Mouse (Mus musculus): ENCODE measurements at regions not wholly inside any gene's neighbourhood (a gene's known extent, or its start where the extent isn't known, plus 50 kb on each side); places are given as distances from the start of the nearest gene placed in this dataset.

GRCm38 (mm10) chr9:6776671-6777070 lies 407.6 kb downstream of the Dync2h1 start:
- DNase-seq (ENCODE audit: low spot score) (no peak), ATAC-seq (replicated peaks; ENCODE audit: low FRiP score) (peak; percentile 56; the same call in 1 of the 2 replicates)
- WGBS, result 20% methylated on average over 2 of the region's 2 CpGs
- Histone ChIP-seq H3K27me3 (ENCODE audit: control insufficient read depth, insufficient read depth, low read length) (no peaks in the 10 kb centered on the region), H3K4me3 (ENCODE audit: low read depth, low read length) (no peak overlapping the region), H3K36me3 (ENCODE audit: control insufficient read depth, insufficient read depth, low read length) (no peaks in the 10 kb centered on the region), H3K4me2 (ENCODE audit: low read depth, low read length, severe bottlenecking) (no peak overlapping the region), H3K9me3 (ENCODE audit: control insufficient read depth, low read length) (no peaks in the 10 kb centered on the region), H3K9ac (ENCODE audit: low read length) (no peak overlapping the region), H3K4me1 (replicated peaks; ENCODE audit: control insufficient read depth, insufficient read depth, low read length) (no peaks in the 10 kb centered on the region), H3K27ac (ENCODE audit: low read depth, low read length) (0 out of 2 replicates have a peak overlapping the region, but pooled peaks have one; percentile 18)

- H3K9me3 ChIP-seq (ENCODE audit: control insufficient read depth, low read length), result no peaks in the 10 kb centered on the region
- 88% methylated on average over 1 of the region's 1 CpGs for WGBS
- H3K4me1 ChIP-seq (replicated peaks; ENCODE audit: control insufficient read depth, insufficient read depth, low read length), result no peaks in the 10 kb centered on the region
- no peaks in the 10 kb centered on the region for H3K36me3 ChIP-seq (ENCODE audit: control insufficient read depth, insufficient read depth, low read length)
- no peak overlapping the region for H3K4me2 ChIP-seq (ENCODE audit: low read depth, low read length, severe bottlenecking)
- H3K27ac ChIP-seq (ENCODE audit: low read depth, low read length), result no peak overlapping the region
- H3K4me3 ChIP-seq (ENCODE audit: low read depth, low read length), result no peak overlapping the region
- ATAC-seq (replicated peaks; ENCODE audit: low FRiP score) (no peak), DNase-seq (ENCODE audit: low spot score) (no peak)
- H3K27me3 ChIP-seq (ENCODE audit: control insufficient read depth, insufficient read depth, low read length), result no peaks in the 10 kb centered on the region
- H3K9ac ChIP-seq (ENCODE audit: low read length), result no peak overlapping the region
Observed at GRCm38 (mm10) chr9:6741478-6741877, 442.8 kb downstream of the Dync2h1 start.

- 58% methylated on average over 1 of the region's 1 CpGs for WGBS
- no peak overlapping the region for H3K9ac ChIP-seq (ENCODE audit: low read length)
- no peaks in the 10 kb centered on the region for H3K9me3 ChIP-seq (ENCODE audit: control insufficient read depth, low read length)
Observed at GRCm38 (mm10) chr9:6736411-6736810, 447.8 kb downstream of the Dync2h1 start.

GRCm38 (mm10) chr9:6726411-6726810 lies 456.8 kb upstream of the Ddi1 start:
- Histone ChIP-seq H3K4me1 (replicated peaks; ENCODE audit: control insufficient read depth, insufficient read depth, low read length) (no peaks in the 10 kb centered on the region), H3K27ac (ENCODE audit: low read depth, low read length) (no peak overlapping the region), H3K9ac (ENCODE audit: low read length) (no peak overlapping the region), H3K4me3 (ENCODE audit: low read depth, low read length) (no peak overlapping the region), H3K4me2 (ENCODE audit: low read depth, low read length, severe bottlenecking) (no peak overlapping the region), H3K27me3 (ENCODE audit: control insufficient read depth, insufficient read depth, low read length) (no peaks in the 10 kb centered on the region), H3K9me3 (ENCODE audit: control insufficient read depth, low read length) (no peaks in the 10 kb centered on the region), H3K36me3 (ENCODE audit: control insufficient read depth, insufficient read depth, low read length) (no peaks in the 10 kb centered on the region)
- 42% methylated on average over 1 of the region's 1 CpGs for WGBS
- ATAC-seq (replicated peaks; ENCODE audit: low FRiP score) (no peak), DNase-seq (ENCODE audit: low spot score) (no peak)

More at GRCm38 (mm10) chr9:6736411-6736810, 447.8 kb downstream of the Dync2h1 start:
- Histone ChIP-seq H3K4me3 (ENCODE audit: low read depth, low read length) (no peak overlapping the region), H3K27ac (ENCODE audit: low read depth, low read length) (no peak overlapping the region), H3K27me3 (ENCODE audit: control insufficient read depth, insufficient read depth, low read length) (no peaks in the 10 kb centered on the region), H3K36me3 (ENCODE audit: control insufficient read depth, insufficient read depth, low read length) (no peaks in the 10 kb centered on the region), H3K4me1 (replicated peaks; ENCODE audit: control insufficient read depth, insufficient read depth, low read length) (no peaks in the 10 kb centered on the region), H3K4me2 (ENCODE audit: low read depth, low read length, severe bottlenecking) (no peak overlapping the region)
- no peak for DNase-seq (ENCODE audit: low spot score)
- ATAC-seq (replicated peaks; ENCODE audit: low FRiP score), result no peak

GRCm38 (mm10) chr9:6677225-6677718 lies 407.6 kb upstream of the Ddi1 start:
- no peak overlapping the region for H3K9ac ChIP-seq (ENCODE audit: low read length)
- no peak overlapping the region for H3K4me3 ChIP-seq (ENCODE audit: low read depth, low read length)
- peak; percentile 58; the same call in 1 of the 2 replicates for ATAC-seq (replicated peaks; ENCODE audit: low FRiP score)
- DNase-seq (ENCODE audit: low spot score), result no peak
- no peak overlapping the region for H3K27ac ChIP-seq (ENCODE audit: low read depth, low read length)
- 53% methylated on average over 3 of the region's 3 CpGs for WGBS
- no peaks in the 10 kb centered on the region for H3K36me3 ChIP-seq (ENCODE audit: control insufficient read depth, insufficient read depth, low read length)
- no peaks in the 10 kb centered on the region for H3K4me1 ChIP-seq (replicated peaks; ENCODE audit: control insufficient read depth, insufficient read depth, low read length)
- H3K27me3 ChIP-seq (ENCODE audit: control insufficient read depth, insufficient read depth, low read length), result no peaks in the 10 kb centered on the region
- no peaks in the 10 kb centered on the region for H3K9me3 ChIP-seq (ENCODE audit: control insufficient read depth, low read length)
- no peak overlapping the region for H3K4me2 ChIP-seq (ENCODE audit: low read depth, low read length, severe bottlenecking)

- Histone ChIP-seq H3K9me3 (ENCODE audit: control insufficient read depth, low read length) (no peaks in the 10 kb centered on the region), H3K36me3 (ENCODE audit: control insufficient read depth, insufficient read depth, low read length) (no peaks in the 10 kb centered on the region), H3K4me3 (ENCODE audit: low read depth, low read length) (no peak overlapping the region), H3K27me3 (ENCODE audit: control insufficient read depth, insufficient read depth, low read length) (no peaks in the 10 kb centered on the region), H3K4me1 (replicated peaks; ENCODE audit: control insufficient read depth, insufficient read depth, low read length) (no peaks in the 10 kb centered on the region), H3K9ac (ENCODE audit: low read length) (no peak overlapping the region), H3K4me2 (ENCODE audit: low read depth, low read length, severe bottlenecking) (no peak overlapping the region), H3K27ac (ENCODE audit: low read depth, low read length) (no peak overlapping the region)
- ATAC-seq (replicated peaks; ENCODE audit: low FRiP score) (peak; percentile 95), DNase-seq (ENCODE audit: low spot score) (peak; percentile 57)
- 50% methylated on average over 14 of the region's 14 CpGs for WGBS
Observed at GRCm38 (mm10) chr9:6668001-6668969, 398.6 kb upstream of the Ddi1 start.

- WGBS, result 81% methylated on average over 2 of the region's 2 CpGs
Observed at GRCm38 (mm10) chr9:6665679-6666078, 396.0 kb upstream of the Ddi1 start.

GRCm38 (mm10) chr9:6652267-6652994 lies 382.8 kb upstream of the Ddi1 start:
- no peak for ATAC-seq (replicated peaks; ENCODE audit: low FRiP score)
- no peaks in the 10 kb centered on the region for H3K36me3 ChIP-seq (ENCODE audit: control insufficient read depth, insufficient read depth, low read length)
- no peak for DNase-seq (ENCODE audit: low spot score)
- no peaks in the 10 kb centered on the region for H3K27me3 ChIP-seq (ENCODE audit: control insufficient read depth, insufficient read depth, low read length)
- no peak overlapping the region for H3K4me2 ChIP-seq (ENCODE audit: low read depth, low read length, severe bottlenecking)
- no peaks in the 10 kb centered on the region for H3K4me1 ChIP-seq (replicated peaks; ENCODE audit: control insufficient read depth, insufficient read depth, low read length)
- H3K27ac ChIP-seq (ENCODE audit: low read depth, low read length), result no peak overlapping the region
- H3K9ac ChIP-seq (ENCODE audit: low read length), result no peak overlapping the region
- 84% methylated on average over 4 of the region's 4 CpGs for WGBS
- no peak overlapping the region for H3K4me3 ChIP-seq (ENCODE audit: low read depth, low read length)
- H3K9me3 ChIP-seq (ENCODE audit: control insufficient read depth, low read length), result no peaks in the 10 kb centered on the region

More at GRCm38 (mm10) chr9:6665679-6666078, 396.0 kb upstream of the Ddi1 start:
- no peaks in the 10 kb centered on the region for H3K36me3 ChIP-seq (ENCODE audit: control insufficient read depth, insufficient read depth, low read length)
- ATAC-seq (replicated peaks; ENCODE audit: low FRiP score) (no peak), DNase-seq (ENCODE audit: low spot score) (no peak)
- H3K9ac ChIP-seq (ENCODE audit: low read length), result no peak overlapping the region
- no peaks in the 10 kb centered on the region for H3K9me3 ChIP-seq (ENCODE audit: control insufficient read depth, low read length)
- no peaks in the 10 kb centered on the region for H3K4me1 ChIP-seq (replicated peaks; ENCODE audit: control insufficient read depth, insufficient read depth, low read length)
- H3K4me3 ChIP-seq (ENCODE audit: low read depth, low read length), result no peak overlapping the region
- no peak overlapping the region for H3K27ac ChIP-seq (ENCODE audit: low read depth, low read length)
- H3K4me2 ChIP-seq (ENCODE audit: low read depth, low read length, severe bottlenecking), result no peak overlapping the region
- no peaks in the 10 kb centered on the region for H3K27me3 ChIP-seq (ENCODE audit: control insufficient read depth, insufficient read depth, low read length)
